Mouse (Mus musculus) T-helper 1 cell (primary cell): Measurements from ENCODE around the gene Zfand2b.

Source experiments
- in situ Hi-C: fragments of 300-600 bp; cut with MboI, MseI; formaldehyde crosslinking; loops from one replicate; pipeline ENCODE4 v1.15.1; 2025; ENCODE audit warnings: high pct_unique_total_duplicates

Gene Zfand2b

DNA sequence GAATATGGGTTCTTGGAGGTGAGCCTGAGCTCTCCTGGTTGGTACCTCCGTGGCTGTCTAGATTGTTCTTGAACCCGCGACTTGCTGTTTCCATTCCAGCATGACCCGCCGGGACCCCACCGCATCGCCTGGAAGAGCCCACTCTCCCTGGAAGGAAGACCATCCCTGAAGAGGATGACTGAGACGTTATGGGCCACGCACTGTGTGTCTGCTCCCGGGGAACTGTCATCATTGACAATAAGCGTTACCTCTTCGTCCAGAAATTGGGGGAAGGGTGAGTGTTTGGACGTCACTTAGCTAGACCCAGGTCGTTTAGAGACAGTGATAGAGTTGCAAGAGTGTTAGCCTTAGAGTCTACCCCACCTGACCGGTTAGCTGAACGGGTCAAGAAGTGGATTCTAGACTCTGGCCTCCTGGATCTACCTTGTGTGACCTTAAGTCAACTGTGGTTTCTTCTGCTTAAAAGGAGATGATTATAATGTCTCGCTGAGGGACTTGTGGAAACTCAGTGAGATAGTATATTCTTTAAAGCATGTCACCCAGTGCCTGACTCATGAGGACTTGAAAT, 42.8 kb downstream of the Zfand2b start:
- in situ Hi-C loops: no loop called here

DNA sequence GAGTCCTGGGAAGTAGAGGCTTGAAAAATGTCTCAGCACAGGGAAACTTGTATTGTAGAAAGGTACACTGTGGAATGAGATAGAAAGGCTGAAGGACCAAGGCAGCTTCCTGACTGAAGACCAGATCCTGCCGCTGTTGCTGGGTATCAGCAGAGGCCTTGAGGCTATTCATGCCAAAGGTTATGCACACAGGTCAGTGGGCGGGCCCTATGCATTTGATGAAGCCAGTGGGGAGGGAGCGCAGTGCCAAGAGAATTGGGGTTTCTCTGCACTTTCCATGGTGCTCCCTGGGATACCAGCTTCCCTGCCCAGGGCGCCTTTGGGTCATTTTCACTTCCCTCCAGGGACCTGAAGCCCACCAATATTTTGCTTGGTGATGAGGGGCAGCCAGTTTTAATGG, 44.1 kb downstream of the Zfand2b start:
- in situ Hi-C loops: no loop called here

DNA sequence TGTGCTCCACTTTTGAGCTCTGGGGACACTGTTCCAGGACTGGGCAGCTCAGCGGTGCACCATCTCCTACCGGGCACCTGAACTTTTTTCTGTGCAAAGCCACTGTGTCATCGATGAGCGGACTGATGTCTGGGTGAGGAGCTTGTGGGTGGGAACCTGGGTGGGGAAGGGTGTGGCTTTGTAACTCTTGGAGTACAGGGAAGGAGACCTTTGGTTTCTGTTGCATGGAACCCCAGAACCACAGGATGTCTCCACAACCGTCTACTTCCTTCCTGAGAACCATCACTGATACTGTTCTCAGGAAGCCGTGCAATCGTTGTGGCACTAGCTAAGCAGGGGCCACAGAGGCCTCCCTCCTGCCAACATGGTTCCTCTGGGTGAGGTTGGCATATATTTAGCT, 44.6 kb downstream of the Zfand2b start:
- in situ Hi-C loops: no loop called here

DNA sequence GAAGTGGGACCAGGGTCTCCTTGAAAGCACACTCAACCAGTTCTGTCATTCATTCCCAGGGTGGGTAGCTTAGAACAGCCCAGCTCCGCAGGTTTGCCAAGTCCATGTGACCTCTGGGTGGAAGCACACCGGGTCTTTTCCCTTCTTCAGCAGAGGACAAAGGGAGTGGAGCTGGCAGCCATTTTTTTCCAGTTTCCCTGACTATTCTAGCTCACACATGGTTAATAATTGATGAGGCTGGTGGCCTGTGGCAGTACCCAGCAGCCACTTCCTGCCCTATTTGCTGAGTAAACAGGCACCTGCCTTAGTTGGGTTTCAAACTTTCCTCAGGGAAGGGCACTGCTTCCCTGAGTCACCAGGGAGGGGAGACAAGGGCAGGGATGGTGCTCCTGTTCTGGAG, 46.0 kb downstream of the Zfand2b start:
- in situ Hi-C loops: no loop called here

DNA sequence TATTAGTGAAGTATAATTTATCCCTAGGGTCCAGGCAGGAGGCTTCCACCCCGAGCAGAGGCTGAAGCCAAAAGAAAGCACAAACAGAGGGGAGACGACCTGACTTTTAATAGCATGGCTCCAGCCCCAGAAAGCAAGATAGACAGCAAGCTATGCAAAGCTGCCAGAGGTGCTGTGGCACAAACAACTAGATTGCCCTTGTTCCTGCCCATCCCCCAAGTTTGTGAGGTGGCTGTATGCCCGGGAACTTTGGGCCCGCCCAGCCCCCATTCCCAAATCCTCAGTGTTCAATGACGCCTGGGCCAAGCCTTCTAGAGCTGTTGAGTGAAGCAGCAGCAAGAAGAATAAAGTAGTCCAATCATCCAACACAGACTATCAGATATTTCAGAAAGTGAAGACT, 46.4 kb downstream of the Zfand2b start:
- in situ Hi-C loops: loop anchor here (5.0 kb wide), 1 partner anchor 102 kb away; the partner anchor contains the start of gene Dnpep

DNA sequence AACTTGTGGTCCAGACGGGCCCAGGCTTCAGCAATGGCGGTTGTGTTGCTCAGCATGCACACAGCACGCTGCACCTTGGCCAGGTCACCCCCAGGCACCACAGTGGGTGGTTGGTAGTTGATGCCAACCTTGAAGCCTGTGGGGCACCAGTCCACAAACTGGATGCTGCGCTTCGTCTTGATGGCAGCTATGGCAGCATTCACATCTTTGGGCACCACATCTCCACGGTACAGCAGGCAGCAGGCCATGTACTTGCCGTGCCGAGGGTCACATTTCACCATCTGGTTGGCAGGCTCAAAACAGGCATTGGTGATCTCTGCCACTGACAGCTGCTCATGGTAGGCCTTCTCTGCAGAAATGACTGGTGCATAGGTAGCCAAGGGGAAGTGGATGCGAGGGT, 47.3 kb downstream of the Zfand2b start:
- in situ Hi-C loops: loop anchor here (5.0 kb wide), 1 partner anchor 102 kb away; the partner anchor contains the start of gene Dnpep

DNA sequence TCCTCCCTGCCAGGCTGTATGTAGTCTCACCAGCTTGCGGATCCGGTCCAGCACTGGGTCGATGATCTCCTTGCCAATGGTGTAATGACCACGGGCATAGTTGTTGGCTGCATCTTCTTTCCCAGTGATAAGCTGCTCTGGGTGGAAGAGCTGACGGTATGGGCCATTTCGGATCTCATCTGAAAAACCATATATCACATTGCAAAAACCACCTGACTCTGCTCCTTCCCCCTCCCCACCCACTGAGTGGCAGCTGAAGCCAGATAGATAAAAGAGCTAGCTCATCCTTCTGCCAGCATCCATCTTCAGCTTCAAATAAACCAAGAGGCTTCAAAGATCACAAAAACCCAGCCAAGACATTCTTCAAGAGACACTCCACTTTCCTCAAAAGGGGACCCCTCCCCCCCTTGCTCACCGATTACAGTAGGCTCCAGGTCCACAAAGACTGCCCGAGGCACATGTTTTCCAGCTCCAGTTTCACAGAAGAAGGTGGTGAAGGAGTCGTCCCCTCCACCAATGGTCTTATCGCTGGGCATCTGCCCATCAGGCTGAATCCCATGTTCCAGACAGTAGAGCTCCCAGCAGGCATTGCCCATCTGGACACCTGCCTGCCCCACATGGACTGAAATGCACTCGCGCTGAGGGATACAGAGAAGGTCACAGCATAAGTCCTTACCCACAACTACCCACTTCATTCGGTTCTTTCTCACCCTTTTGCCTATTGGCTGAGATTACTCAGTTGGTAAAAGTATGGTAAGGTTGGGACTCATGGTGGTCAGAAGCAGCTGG, 48.5 kb downstream of the Zfand2b start:
- in situ Hi-C loops: loop anchor here (5.0 kb wide), 1 partner anchor 100 kb away; the partner anchor contains the start of gene Dnpep

DNA sequence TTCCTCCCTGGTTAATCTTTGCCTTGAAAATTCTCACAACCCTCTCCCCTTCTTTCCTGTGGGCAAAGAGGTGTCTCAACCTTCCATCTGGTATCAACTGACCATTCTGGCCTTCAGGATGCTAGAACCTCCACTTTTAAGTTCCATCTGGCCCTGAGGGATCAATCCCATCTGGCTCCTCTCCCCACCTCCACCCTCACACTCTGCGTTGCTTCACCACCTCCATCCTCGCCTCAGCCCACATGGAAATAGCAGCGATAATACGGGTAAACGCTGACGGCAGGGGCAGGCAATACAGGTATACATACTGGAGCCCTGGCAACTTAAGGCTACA, 49.4 kb downstream of the Zfand2b start:
- in situ Hi-C loops: loop anchor here (5.0 kb wide), 1 partner anchor 99 kb away; the partner anchor contains the start of gene Dnpep

DNA sequence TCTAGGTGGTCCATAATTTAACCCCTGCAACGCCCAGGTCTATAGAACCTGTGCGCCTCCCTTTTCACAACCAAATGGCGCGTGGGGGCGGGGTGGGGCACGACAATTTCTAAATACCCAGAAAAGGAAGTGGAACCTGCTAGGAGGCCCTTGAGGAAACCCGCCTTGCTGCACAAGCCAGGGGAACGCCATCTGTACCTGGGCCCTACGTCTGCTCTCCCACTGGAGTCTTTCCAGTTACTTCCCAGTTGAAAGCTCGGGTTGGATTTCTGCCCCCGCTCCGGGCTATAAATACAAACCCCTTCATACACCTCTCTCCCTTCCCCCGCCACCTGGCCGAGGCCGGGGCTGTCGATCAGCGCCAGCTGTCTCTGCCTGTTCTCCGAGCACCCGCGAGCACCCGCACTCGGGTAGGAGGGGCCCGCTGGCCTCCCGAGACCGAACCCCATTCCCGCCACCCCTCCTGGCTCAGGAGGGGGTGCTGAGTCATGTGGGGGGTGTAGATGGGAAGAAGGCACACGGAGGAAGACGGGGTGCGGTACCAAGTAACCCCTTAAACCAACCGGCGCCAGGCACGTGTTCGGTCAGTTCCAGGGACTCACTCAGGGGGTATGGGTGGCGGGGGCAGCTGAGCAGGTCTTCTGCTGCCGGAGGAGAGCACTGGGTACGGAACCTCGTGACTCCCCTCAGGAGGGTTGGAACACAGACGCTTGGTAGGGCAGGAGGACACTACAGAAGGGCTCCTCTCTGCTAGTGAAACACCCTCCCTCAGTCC, 50.0 kb downstream of the Zfand2b start:
- in situ Hi-C loops: loop anchor here (5.0 kb wide), 1 partner anchor 99 kb away; the partner anchor contains the start of gene Dnpep

DNA sequence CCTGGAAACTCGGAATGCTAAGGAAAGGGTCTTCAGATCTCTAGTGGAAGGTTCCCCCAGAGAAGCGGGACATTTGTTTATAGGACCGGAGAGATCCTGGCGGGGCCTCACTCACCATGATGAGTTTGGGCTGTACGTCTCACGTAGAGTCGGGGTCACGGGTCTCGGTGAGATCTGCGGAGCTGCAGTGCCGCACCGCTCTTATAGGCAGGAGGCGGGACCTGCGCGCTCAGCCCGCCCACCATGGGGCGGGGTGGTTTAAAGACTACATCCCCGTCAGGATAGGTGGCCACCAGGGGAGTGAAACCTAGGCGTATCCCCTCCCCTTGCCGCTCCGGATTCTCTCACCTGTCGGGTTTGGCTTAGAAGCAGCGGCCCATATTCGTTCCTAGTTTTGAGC, 50.6 kb downstream of the Zfand2b start:
- in situ Hi-C loops: loop anchor here (5.0 kb wide), 1 partner anchor 98 kb away; the partner anchor contains the start of gene Dnpep

DNA sequence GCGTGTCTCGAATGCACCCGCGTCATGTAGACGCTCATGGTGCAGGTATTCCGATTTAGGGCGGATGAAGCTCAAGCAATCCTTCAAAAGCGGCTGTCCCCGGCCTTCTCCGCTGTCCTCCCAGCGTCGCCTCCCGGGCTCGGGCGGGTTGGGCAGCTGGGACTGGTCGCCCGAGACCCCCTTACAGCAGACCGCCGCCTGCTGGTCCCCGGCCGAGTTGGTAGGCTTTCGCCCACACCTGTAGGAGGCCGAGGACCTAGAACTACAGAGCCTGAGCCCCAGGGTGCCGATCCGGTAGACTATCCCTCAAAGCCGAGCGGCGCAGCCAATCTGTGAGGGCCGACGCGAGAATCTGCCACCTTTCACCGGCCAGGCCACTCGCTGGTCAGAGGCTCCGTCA, 51.1 kb downstream of the Zfand2b start, which contains the start of gene Tuba4a:
Gene Tuba4a (minus strand): TSS at position 335 of the 400 bp plus-strand sequence.
- in situ Hi-C loops: loop anchor here (5.0 kb wide), 1 partner anchor 98 kb away; the partner anchor contains the start of gene Dnpep
